Mouse (Mus musculus) E14TG2a.4 (cell line): ENCODE measurements at regions not wholly inside any gene's neighbourhood (a gene's known extent, or its start where the extent isn't known, plus 50 kb on each side); places are given as distances from the start of the nearest gene placed in this dataset.

ENCODE experiments used
- CTCF ChIP-seq: conservative IDR thresholded peaks from 2 replicates; pipeline ENCODE4 v1.5.1; 2014; ENCODE audit warnings: low read length
- NANOG ChIP-seq: IDR thresholded peaks from 2 replicates; pipeline ENCODE4 v1.6.1; 2014; ENCODE audit warnings: borderline replicate concordance, low read length, mixed read lengths

GRCm38 (mm10) chr16:5535414-5535813 lies 279.6 kb upstream of the Eef2kmt start:
- TF ChIP-seq CTCF, result no peak
- TF ChIP-seq NANOG, result no peak
